Mouse (Mus musculus): ENCODE results near the gene Zfp27. TPM values are rescaled to one million over a fixed set of nuclear protein-coding genes. Genes with fewer than 3 reads are reported as not detected.

The Zfp27 gene
- 2.6 and 2.9 TPM in 2 replicates for polyA plus RNA-seq (2012; rRNA removed)

GRCm38 (mm10) chr7:29905966-29906681 lies at the start of gene Zfp27:
Zfp27 (minus strand) TSS chr7:29906572.

GRCm38 (mm10) chr7:29953513-29954401 lies 47.4 kb upstream of the Zfp27 start, which contains the start of gene Zfp74:
Zfp74 (minus strand) TSS chr7:29954089.

GRCm38 (mm10) chr7:29908130-29908950 lies 2.0 kb upstream of the Zfp27 start, which contains the start of gene Zfp383:
Zfp383 (plus strand) TSS chr7:29908223.

GRCm38 (mm10) chr7:29859532-29860517 lies 46.5 kb downstream of the Zfp27 start, which contains the start of gene Zfp420:
Zfp420 (plus strand) TSS chr7:29859979.

GRCm38 (mm10) chr7:29853219-29853842 lies 53.0 kb downstream of the Zfp27 start, which contains the start of gene Zfp940:
Zfp940 (minus strand) TSS chr7:29853669.

Other genes with a start within 250 kb of the Zfp27 start
- 0.12 and 0.15 TPM in 2 replicates for gene Catsperg2, start 179.5 kb downstream of the Zfp27 start, polyA plus RNA-seq (2012; rRNA removed)
- gene Zfp84, start 138.0 kb downstream of the Zfp27 start, polyA plus RNA-seq (2012; rRNA removed): 3.1 and 4.0 TPM in 2 replicates
- gene Zfp30, start 122.6 kb downstream of the Zfp27 start, polyA plus RNA-seq (2012; rRNA removed): 4.4 and 4.5 TPM in 2 replicates
- gene Zfp790, start 90.5 kb downstream of the Zfp27 start, polyA plus RNA-seq (2012; rRNA removed): 2.0 and 2.3 TPM in 2 replicates
- gene Zfp940, start 52.9 kb downstream of the Zfp27 start, polyA plus RNA-seq (2012; rRNA removed): 0.32 and 0.39 TPM in 2 replicates
- 0.85 TPM in 2 replicates for gene Zfp420, start 46.6 kb downstream of the Zfp27 start, polyA plus RNA-seq (2012; rRNA removed)
- gene Zfp383, start 1.7 kb upstream of the Zfp27 start, polyA plus RNA-seq (2012; rRNA removed): 1.2 and 1.7 TPM in 2 replicates
- gene Zfp74, start 47.5 kb upstream of the Zfp27 start, polyA plus RNA-seq (2012; rRNA removed): 6.0 and 18.7 TPM in 2 replicates
- gene Zfp568, start 77.4 kb upstream of the Zfp27 start, polyA plus RNA-seq (2012; rRNA removed): 6.6 TPM in 2 replicates
- 3.5 TPM in 2 replicates for gene Zfp14, start 144.8 kb upstream of the Zfp27 start, polyA plus RNA-seq (2012; rRNA removed)
- gene Zfp82, start 166.3 kb upstream of the Zfp27 start, polyA plus RNA-seq (2012; rRNA removed): 0.25 and 0.52 TPM in 2 replicates
- 0.17 TPM in 1 of 2 replicates, not detected in the other for gene Gm26920, start 183.8 kb upstream of the Zfp27 start, polyA plus RNA-seq (2012; rRNA removed)
- 1.4 and 1.5 TPM in 2 replicates for gene Zfp566, start 184.0 kb upstream of the Zfp27 start, polyA plus RNA-seq (2012; rRNA removed)
- 16.3 and 17.8 TPM in 2 replicates for gene Zfp260, start 188.2 kb upstream of the Zfp27 start, polyA plus RNA-seq (2012; rRNA removed)
- gene Zfp382, start 215.4 kb upstream of the Zfp27 start, polyA plus RNA-seq (2012; rRNA removed): 1.4 and 1.6 TPM in 2 replicates